Mouse (Mus musculus): ENCODE measurements around the gene Aplnr. TPM values are rescaled to one million over a fixed set of nuclear protein-coding genes. Genes with fewer than 3 reads are reported as not detected.

The Aplnr gene
- total and polyA plus RNA-seq, 3 experiments = not detected

- in situ Hi-C loops (cut with MboI; ENCODE audit: low pct_ligation_motif_present, low pct_unique_long_range_greater_than_20kb, low sequenced_read_pairs) = no loop called here
- dilution Hi-C loops (cut with MboI; ENCODE audit: extremely low pct_ligation_motif_present, extremely low pct_unique_long_range_greater_than_20kb, low sequenced_read_pairs) = no loop called here
- Histone ChIP-seq H3K36me3 (replicated peaks in 1 of 2; ENCODE audit: control insufficient read depth in 1 of 2, insufficient read depth in 1 of 2, low read length in 1 of 2) (no peaks in the 10 kb centered on the region), H3K4me3 (replicated peaks in 1 of 3; ENCODE audit: low read depth in 2 of 3, low read length in 2 of 3, poor library complexity in 1 of 3) (no peak overlapping the region), H3K4me2 (ENCODE audit: insufficient read depth, low read depth, poor library complexity, severe bottlenecking) (no peak overlapping the region), H3K27me3 (replicated peaks) (peaks cover 13% of the 10 kb centered on the region), H3K9ac (ENCODE audit: insufficient read depth, low read depth) (no peak overlapping the region), H3K79me2 (replicated peaks; ENCODE audit: control insufficient read depth, extremely low read depth, insufficient read depth, poor library complexity, severe bottlenecking) (no peaks in the 10 kb centered on the region), H3K27ac (ENCODE audit: insufficient read depth, low read depth) (no peak overlapping the region), H3K9me3 (replicated peaks; ENCODE audit: low read length) (no peaks in the 10 kb centered on the region), H3K4me1 (ENCODE audit: control insufficient read depth in 1 of 2, insufficient read depth in 2 of 2) (no peaks in the 10 kb centered on the region)
- TF ChIP-seq IRF4 (IDR thresholded peaks at IDR 0.05; ENCODE audit: low read depth, low read length) (no peak), SIN3A (IDR thresholded peaks at IDR 0.05; ENCODE audit: low read length) (no peak), MAX (IDR thresholded peaks at IDR 0.05; ENCODE audit: low read length) (no peak), ZNF384 (IDR thresholded peaks at IDR 0.05; ENCODE audit: low read depth, low read length) (no peak), ETS1 (conservative IDR thresholded peaks at IDR 0.05; ENCODE audit: low read depth, low read length) (no peak), CTCF (conservative IDR thresholded peaks at IDR 0.05 in 1 of 2, IDR thresholded peaks at IDR 0.05 in 1 of 2; ENCODE audit: low read depth in 2 of 2, low read length in 2 of 2) (no peak), MEF2A (IDR thresholded peaks at IDR 0.05; ENCODE audit: borderline replicate concordance, low read depth, low read length) (no peak), RCOR1 (conservative IDR thresholded peaks at IDR 0.05; ENCODE audit: low read depth, low read length) (no peak), MYC (IDR thresholded peaks at IDR 0.05; ENCODE audit: low read depth, low read length) (no peak), CHD2 (IDR thresholded peaks at IDR 0.05; ENCODE audit: low read length) (no peak), RAD21 (IDR thresholded peaks at IDR 0.05; ENCODE audit: low read depth, low read length) (no peak), ZC3H11A (IDR thresholded peaks at IDR 0.05; ENCODE audit: low read depth, low read length) (no peak), CHD1 (IDR thresholded peaks at IDR 0.05; ENCODE audit: low read depth, low read length) (no peak), PAX5 (IDR thresholded peaks at IDR 0.05; ENCODE audit: low read length) (no peak), E2F4 (IDR thresholded peaks at IDR 0.05; ENCODE audit: insufficient replicate concordance, low read depth, low read length) (no peak), POLR2A (IDR thresholded peaks at IDR 0.05; ENCODE audit: low read depth, low read length) (no peak), MAZ (IDR thresholded peaks at IDR 0.05; ENCODE audit: low read depth, low read length) (no peak)
- no peak for DNase-seq (ENCODE audit: extremely low read depth)
Measured at GRCm38 (mm10) chr2:85147481-85147880, 11.5 kb downstream of the Aplnr start.

- Histone ChIP-seq H3K9me3 (replicated peaks; ENCODE audit: low read length) (no peaks in the 10 kb centered on the region), H3K4me2 (ENCODE audit: insufficient read depth, low read depth, poor library complexity, severe bottlenecking) (no peak overlapping the region), H3K27ac (ENCODE audit: insufficient read depth, low read depth) (no peak overlapping the region), H3K79me2 (replicated peaks; ENCODE audit: control insufficient read depth, extremely low read depth, insufficient read depth, poor library complexity, severe bottlenecking) (no peaks in the 10 kb centered on the region), H3K36me3 (replicated peaks in 1 of 2; ENCODE audit: control insufficient read depth in 1 of 2, insufficient read depth in 1 of 2, low read length in 1 of 2) (no peaks in the 10 kb centered on the region), H3K4me3 (replicated peaks in 1 of 3; ENCODE audit: low read depth in 2 of 3, low read length in 2 of 3, poor library complexity in 1 of 3) (no peak overlapping the region), H3K9ac (ENCODE audit: insufficient read depth, low read depth) (no peak overlapping the region), H3K27me3 (replicated peaks) (peaks cover 10% of the 10 kb centered on the region), H3K4me1 (ENCODE audit: control insufficient read depth in 1 of 2, insufficient read depth in 2 of 2) (no peaks in the 10 kb centered on the region)
- no peak for DNase-seq (ENCODE audit: extremely low read depth)
- in situ Hi-C loops (cut with MboI; ENCODE audit: low pct_ligation_motif_present, low pct_unique_long_range_greater_than_20kb, low sequenced_read_pairs) = no loop called here
- TF ChIP-seq PAX5 (IDR thresholded peaks at IDR 0.05; ENCODE audit: low read length) = no peak
- TF ChIP-seq USF1 (IDR thresholded peaks at IDR 0.05; ENCODE audit: low read depth, low read length) = no peak
- TF ChIP-seq KAT2A (IDR thresholded peaks at IDR 0.05; ENCODE audit: insufficient replicate concordance, low read length) = no peak
- TF ChIP-seq BHLHE40 (IDR thresholded peaks at IDR 0.05; ENCODE audit: low read depth, low read length) = no peak
- no peak for TF ChIP-seq GABPA (IDR thresholded peaks at IDR 0.05; ENCODE audit: insufficient replicate concordance, low read depth, low read length)
- TF ChIP-seq HCFC1 (IDR thresholded peaks at IDR 0.05; ENCODE audit: low read depth, low read length) = no peak
- TF ChIP-seq TCF12 (IDR thresholded peaks at IDR 0.05; ENCODE audit: low read depth, low read length) = no peak
- no peak for TF ChIP-seq NELFE (IDR thresholded peaks at IDR 0.05; ENCODE audit: low read depth, low read length)
- TF ChIP-seq SMC3 (IDR thresholded peaks at IDR 0.05; ENCODE audit: low read depth, low read length) = no peak
- no peak for TF ChIP-seq POLR2A (IDR thresholded peaks at IDR 0.05; ENCODE audit: low read depth, low read length)
- TF ChIP-seq NRF1 (IDR thresholded peaks at IDR 0.05; ENCODE audit: low read depth, low read length) = no peak
- TF ChIP-seq CTCF (conservative IDR thresholded peaks at IDR 0.05 in 1 of 2, IDR thresholded peaks at IDR 0.05 in 1 of 2; ENCODE audit: low read depth in 2 of 2, low read length in 2 of 2) = no peak
- TF ChIP-seq ZMIZ1 (IDR thresholded peaks at IDR 0.05; ENCODE audit: low read depth, low read length) = no peak
- dilution Hi-C loops (cut with MboI; ENCODE audit: extremely low pct_ligation_motif_present, extremely low pct_unique_long_range_greater_than_20kb, low sequenced_read_pairs) = no loop called here
Measured at GRCm38 (mm10) chr2:85150373-85150772, 14.3 kb downstream of the Aplnr start.
